Mouse (Mus musculus): ENCODE results near the gene Fxyd5. TPM values are rescaled to one million over a fixed set of nuclear protein-coding genes. Genes with fewer than 3 reads are reported as not detected.

Gene Fxyd5
- polyA plus RNA-seq, 2 experiments from 2014 or later: 1,918 to 1,991 TPM

DNA sequence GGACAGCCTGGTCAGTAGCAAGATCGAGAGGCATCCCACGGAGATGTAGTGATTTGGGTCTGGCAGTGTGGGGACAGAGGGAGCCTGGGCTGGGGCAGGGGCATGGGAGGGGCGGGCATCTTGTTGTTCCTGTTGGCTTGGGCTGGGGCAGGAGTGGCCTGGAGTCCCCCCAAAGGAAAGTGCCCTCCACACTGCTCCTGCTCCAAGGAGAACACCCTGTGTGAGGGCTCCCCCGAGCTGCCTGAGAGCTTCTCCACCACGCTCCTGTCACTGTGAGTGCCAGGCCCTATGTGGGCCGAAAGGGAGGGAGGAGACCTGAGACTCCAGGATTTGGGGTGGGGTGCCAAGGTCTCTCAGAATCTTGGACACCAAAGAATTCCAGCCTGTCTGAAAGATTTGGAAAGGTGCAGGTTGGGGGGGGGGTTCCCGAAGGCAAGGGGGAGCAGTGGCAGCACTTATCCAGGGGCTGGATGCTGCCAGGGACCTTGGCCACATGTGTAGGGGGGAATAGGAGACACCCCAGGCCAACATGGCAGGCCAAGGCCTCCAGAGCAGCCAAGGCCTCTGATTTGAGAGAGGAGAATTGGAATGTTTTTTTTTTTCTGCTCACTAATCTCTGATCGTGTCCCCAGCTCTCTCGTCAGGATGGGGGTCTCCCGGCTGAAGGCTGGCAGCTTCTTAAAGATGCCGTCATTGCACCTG is 17.8 kb upstream of the Fxyd5 start:
- no peak for ATAC-seq

- peak; percentile 79 for ATAC-seq
Observed at GRCm38 (mm10) chr7:31059108-31059507, 16.8 kb upstream of the Fxyd5 start, which contains the start of gene Lgi4. Gene Lgi4, plus strand, starts transcription at chr7:31059342.

DNA sequence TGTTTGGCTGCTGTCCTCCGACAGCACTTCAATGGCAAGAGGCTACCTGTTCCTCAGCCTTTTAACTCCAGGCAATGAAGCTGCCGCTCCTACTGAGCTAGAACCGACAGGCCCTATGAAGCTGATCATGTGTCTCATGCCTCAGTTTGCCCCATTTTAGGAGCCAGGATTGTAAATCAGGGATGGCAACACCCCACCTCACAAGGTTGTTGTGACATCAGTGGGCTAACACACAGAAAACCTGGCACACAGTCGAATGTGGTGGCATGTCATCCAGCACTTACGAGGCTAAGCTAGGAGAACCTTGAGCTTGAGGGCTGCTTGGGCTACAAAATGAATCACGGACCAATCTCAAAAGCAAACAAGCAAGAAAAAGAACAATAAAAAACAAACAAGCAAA is 15.9 kb upstream of the Fxyd5 start:
- no peak for ATAC-seq

DNA sequence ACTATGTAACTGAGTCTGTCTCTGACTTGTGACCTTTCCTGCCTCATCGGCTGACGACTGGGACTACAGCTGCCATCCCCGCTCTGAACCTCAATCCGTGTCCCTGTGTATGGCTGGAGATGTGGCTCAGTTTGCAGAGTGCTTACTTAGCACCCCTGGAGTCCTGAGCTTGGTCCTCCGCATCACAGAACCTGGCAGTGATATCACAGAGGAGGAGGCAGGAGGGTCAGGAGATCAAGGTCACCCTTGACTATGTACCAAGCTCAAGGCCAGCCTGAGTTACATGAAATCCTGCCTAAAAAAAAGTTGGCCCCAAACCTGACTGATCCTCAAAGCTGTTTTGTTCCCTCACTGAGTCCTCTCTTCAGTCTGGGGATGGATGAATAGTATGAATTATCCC is 15.4 kb upstream of the Fxyd5 start:
- no peak for ATAC-seq

- ATAC-seq: no peak
Observed at GRCm38 (mm10) chr7:31057071-31057470, 14.8 kb upstream of the Fxyd5 start, which contains the start of gene Fxyd1. Gene Fxyd1, minus strand, starts transcription at chr7:31057199.

- ATAC-seq: no peak
Observed at GRCm38 (mm10) chr7:31056448-31056847, 14.2 kb upstream of the Fxyd5 start.

GRCm38 (mm10) chr7:31055883-31056282 is 13.6 kb upstream of the Fxyd5 start:
- ATAC-seq: no peak

- no peak for ATAC-seq
Observed at GRCm38 (mm10) chr7:31055354-31055824, 13.1 kb upstream of the Fxyd5 start.

- no peak for ATAC-seq
Observed at GRCm38 (mm10) chr7:31054661-31055320, 12.5 kb upstream of the Fxyd5 start.

DNA sequence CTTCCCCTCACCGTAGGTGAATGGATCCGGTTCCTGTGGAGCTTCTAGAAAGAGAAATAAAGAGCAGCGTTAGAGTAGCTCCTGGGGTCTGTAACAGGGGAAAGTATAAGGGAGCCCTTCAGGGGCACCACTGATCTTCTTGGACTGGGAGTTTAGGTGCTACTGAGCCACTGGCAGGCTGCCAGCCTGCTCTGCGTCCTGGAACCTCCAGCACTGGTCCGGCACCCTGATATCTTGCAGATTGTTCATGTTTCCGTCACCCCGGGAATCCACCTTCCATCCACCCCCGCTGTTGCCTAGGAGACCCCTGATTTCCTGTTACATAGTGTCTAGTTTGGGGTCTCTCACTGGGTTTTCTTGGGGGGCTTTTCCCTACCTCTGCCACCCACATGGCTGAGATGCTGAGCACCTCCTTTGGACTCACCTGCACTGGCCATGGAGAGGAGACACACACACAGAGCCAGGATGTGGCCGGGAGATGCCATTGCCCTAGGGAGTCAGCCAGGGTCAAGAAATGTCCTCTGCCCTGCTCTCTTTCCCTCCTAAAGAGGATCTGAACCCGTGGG is 11.7 kb upstream of the Fxyd5 start:
- ATAC-seq: no peak

- peak; percentile 27 for ATAC-seq
Observed at GRCm38 (mm10) chr7:31052636-31053434, 10.6 kb upstream of the Fxyd5 start.

DNA sequence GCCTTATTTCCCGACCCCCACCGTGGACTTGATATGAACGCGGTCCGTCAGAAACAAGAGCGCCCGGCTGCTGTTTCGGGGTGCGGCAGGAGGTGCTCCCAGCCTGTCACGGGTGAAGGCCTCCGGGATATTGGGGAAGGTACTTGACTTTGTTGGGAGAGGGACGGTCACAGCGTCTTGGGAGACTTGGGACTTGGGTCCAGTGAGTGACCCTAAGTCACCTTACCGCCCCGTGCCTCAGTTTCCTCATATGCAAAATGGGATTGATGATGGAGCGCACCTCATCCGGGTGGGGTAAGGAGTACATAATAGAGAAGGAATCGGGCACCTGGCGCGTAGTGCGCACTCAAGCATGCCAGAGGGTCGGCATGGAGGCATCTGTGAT is 10.0 kb upstream of the Fxyd5 start:
- ATAC-seq: no peak

- ATAC-seq: no peak
Observed at GRCm38 (mm10) chr7:31051321-31052021, 9.2 kb upstream of the Fxyd5 start, which contains the start of gene Fxyd7. Gene Fxyd7, minus strand, starts transcription at chr7:31051467.

DNA sequence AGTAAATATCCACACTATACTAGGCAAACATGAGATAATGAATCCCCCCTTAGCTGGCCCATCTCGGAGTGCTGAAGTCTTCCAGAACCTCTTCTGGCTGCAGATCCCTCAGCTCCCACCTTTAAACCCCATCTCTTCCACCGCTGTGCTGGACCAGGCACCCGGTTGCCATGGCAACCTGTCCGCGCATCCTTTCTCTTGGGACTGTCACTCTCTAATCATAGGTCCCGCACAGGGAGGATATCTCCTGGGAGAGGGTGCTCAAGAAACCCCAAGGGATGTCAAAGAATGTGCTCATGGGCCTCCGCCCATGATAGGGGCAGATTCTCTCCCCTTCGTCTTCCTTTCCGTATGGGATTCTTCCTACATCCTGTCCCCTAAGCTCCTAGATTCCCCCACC is 8.6 kb upstream of the Fxyd5 start:
- ATAC-seq: peak; percentile 21

GRCm38 (mm10) chr7:31050487-31050886 is 8.2 kb upstream of the Fxyd5 start:
- no peak for ATAC-seq

DNA sequence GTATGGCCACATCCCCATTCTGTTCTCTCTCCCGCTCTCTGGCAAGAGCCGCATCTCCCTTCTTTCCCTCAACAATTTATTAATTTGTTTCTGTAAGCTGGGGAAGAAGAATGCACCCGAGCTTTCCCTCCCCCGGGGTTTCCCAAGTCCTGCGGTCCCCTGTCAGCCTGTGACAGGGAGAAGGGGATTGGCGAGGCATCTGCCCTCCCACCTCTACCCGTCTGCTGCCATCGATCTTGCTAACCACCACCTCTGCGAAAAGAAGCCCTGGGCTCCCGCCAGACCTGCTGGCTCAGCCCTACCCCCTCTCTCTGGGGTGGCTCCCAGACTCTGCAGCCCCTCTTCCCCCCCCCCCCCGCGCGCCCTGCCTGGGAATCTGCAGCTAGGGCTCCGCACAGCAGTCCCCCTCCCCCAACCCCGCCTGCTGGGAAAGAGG is 7.6 kb upstream of the Fxyd5 start:
- ATAC-seq: no peak

- no peak for ATAC-seq
Observed at GRCm38 (mm10) chr7:31049135-31049845, 7.0 kb upstream of the Fxyd5 start.

DNA sequence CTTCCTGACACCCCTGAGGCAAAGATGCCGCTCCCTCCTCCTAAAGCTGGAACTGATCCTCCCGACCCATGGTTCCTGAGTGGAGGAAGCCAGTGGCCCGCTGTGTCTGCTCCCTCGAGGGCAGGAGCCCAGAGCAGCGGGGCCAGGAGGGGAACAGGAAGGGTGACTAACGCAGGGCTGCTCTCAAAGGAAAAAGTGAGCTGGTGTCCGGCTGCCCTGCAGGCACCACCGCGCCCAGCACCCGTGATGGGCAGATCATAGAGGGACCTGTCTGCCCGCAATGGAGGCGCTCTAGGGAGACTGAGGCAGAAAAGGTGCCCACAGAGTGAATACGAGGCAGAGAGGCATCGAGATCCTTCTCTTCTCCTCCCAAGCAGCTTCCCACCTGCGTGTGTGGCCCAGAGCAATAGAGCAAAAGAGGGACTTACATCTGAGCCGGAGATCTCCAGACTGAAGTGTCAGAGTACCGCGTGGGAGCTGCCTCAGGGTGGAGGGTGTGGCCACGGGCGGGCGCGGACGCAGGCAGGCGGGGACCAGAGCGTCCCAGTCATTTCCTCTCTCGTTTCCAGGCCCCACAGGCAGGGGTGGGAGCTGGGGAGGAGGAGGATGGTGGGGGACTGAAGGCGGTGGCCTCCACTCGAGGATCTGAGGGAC is 492 bp downstream of the Fxyd5 start:
- ATAC-seq: peak; percentile 83

- ATAC-seq: peak; percentile 4
Observed at GRCm38 (mm10) chr7:31041023-31041407, 1.3 kb downstream of the Fxyd5 start.

DNA sequence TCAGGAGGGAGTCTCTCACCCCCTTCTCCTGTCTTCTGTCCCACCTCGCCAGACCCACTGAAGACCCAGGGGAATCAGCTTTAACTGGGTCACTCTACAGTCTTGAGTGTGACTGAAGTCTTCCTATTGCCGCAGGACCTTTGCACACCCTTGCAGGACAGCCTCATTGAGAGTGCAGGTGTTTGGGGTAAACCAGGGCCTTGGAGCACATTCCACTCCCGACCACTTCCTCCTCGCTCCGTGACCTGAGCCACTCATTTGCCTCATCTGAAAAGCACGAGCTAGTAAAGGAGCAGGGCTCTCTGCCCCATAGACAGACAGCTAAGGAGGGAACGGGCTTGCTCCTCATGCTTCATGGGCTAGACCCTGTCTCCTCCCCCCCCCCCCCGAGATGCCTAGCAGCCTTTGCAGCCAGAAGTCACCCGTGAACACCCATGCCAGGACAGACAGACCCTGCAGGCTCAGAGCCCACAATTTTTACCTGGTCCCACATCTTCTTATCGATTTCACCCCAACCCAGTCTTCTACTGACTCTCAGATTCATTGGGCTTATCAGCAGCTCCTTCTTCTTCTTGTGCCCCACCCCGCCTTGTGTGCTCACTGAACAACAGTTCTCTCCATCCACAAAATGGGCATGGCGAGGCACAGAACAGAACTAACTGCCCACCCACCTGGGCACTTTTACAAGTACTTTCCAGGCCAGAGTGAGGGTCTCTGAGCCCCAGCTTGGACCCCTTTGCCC is 1.8 kb downstream of the Fxyd5 start:
- no peak for ATAC-seq

Measured in CD4-positive, CD25-positive, alpha-beta regulatory T cell, adult 4 months (primary cell).